Mouse (Mus musculus) left cerebral cortex, postnatal 14 days (tissue): ENCODE measurements around the gene Ccdc13. TPM values are rescaled to one million over a fixed set of nuclear protein-coding genes. Genes with fewer than 3 reads are reported as not detected.

Experiments used
- DNase-seq, 2 experiments: peaks; one replicate each; pipeline ENCODE4 v3.0.0; 2021 to 2022; ENCODE audit warnings: low spot score in 2 of 2, mixed read lengths in 1 of 2
- intact Hi-C: fragments of 180-260 bp; cut with DNase I; formaldehyde crosslinking; loops from one replicate; pipeline ENCODE4 v1.15.1; 2025
- total RNA-seq, 2 experiments: library from RNA; stranded (reverse); gene quantifications; 2 replicates each; pipeline ENCODE4 v1.2.3; 2021

Gene Ccdc13
- total RNA-seq, 2 experiments from 2014 or later: 9.1 to 9.3 TPM

DNA sequence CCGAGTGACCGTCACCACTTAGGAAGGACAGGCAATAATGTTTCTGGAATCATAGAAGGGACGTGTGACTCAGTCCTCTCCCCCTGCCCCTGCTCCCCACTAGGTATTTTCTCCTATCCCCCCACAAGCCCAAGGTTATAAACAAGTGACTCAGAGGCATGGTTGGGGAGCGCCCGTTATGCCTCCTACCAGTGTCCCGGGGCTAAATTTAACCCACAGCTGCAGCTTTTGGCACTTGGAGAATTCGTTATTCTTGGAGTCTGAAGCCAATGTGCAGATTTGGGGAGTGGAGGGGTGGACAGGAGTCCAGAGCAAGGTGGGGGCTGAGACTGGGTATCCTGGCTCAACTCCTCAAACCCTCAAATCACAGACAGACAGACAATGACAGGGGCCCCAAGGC lies 62.8 kb downstream of the Ccdc13 start:
- intact Hi-C loops: loop anchor here (5.0 kb wide), 1 partner anchor 51 kb away; no protein-coding TSS in a partner anchor
- peak in 1 of 2 experiments; percentile 78 for DNase-seq

DNA sequence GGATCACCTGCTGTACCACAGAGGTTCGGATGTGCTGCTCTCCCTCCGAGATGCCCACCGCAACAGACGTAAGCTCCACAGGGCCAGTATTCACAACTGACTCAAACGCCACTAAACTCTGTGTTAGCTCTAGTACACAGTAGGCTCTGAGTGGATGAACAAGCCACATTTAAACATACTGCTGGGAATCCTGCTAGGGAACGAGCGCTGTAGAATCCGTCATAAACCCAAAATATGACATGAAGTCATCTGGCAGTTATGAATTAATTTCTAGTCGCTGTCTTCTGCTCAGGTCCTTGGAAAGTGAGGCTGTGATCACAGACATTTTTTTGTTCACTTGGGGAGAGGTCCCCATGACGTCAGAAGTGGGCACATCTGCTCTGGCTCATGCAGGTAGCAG lies 63.3 kb downstream of the Ccdc13 start:
- peak in 1 of 2 experiments; percentile 77 for DNase-seq
- intact Hi-C loops: loop anchor here (5.0 kb wide), 1 partner anchor 51 kb away; no protein-coding TSS in a partner anchor

DNA sequence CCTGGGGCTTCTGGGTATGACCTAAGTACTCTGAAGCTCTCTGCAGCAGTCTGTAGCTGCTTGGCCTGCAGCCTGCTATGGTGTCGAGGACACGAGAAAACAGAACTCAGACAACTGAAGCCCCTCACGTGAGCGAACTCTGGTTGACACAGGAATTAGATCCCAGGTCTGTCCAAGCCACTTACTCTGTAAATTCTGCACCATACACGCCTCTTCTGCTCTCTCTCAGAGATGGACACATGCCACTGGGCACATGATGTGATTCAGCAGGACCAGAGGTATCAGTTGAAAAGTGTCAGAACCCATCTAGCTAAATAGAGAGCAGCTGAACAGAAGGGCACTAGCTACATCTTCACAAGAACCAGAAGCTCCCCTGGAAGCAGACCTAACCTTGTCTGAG lies 66.8 kb downstream of the Ccdc13 start:
- no peak for DNase-seq
- intact Hi-C loops: no loop called here

DNA sequence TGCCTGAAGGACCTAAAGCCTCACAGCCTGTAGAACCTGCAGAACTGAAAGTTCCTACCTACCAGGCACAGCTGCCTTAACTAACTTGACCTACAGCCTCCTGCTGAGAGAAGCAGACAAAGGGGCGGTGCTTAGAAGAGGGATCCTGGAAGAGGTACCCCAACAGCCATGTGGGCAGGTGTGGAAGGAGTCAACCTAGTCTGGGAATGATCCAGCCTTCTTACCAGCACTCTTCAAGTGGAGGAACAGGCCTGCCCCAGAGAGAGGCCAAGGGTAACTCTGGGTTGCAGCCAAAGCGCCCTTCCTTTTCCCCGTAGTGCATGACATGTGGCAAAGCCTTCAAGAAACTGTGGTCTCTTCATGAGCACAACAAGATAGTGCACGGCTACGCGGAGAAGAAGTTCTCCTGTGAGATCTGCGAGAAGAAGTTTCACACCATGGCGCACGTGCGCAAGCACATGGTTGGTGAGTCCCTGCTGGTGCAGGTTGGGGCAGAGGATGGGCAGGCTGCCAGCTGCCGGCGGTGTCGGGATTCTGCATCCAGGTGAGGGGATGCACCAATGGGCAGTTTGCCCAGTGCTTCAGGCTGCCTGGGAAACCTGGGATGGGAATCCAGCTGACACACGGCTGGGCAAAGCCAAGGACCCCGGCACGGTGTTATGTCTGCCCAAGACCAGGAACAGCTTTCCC lies 74.0 kb downstream of the Ccdc13 start:
- intact Hi-C loops: no loop called here
- no peak for DNase-seq

DNA sequence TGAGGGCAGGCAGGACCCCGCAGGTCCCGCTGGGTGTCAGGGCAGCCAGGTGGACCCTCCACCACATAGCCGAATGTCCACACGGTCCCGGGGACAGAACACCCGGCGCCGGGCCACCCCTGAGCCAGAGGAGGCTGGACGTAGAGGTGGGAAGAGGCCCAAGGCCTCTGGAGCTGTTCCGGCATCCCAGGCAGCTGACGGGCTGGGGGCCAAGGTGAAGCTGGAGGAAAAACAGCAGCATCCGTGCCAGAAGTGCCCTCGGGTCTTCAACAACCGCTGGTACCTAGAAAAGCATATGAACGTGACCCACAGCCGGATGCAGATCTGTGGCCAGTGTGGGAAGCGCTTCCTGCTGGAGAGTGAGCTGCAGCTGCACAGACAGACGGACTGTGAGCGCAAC lies 75.5 kb downstream of the Ccdc13 start:
- no peak for DNase-seq

DNA sequence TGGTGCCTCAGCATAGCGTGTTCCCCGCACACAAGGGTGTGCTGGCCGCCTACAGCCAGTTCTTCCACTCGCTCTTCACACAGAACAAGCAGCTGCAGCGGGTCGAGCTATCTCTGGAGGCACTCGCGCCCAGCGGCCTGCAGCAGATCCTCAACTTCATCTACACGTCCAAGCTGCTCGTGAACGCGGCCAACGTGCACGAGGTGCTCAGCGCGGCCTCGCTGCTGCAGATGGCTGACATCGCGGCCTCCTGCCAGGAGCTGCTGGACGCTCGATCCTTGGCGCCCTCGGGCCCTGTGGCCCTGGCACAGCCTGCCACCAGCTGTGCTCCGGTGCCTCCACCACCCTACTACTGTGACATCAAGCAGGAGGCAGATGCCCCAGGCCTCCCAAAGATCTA lies 76.5 kb downstream of the Ccdc13 start:
- no peak for DNase-seq
- intact Hi-C loops: no loop called here

More for the DNA sequence above, 75.5 kb downstream of the Ccdc13 start:
- intact Hi-C loops: no loop called here

DNA sequence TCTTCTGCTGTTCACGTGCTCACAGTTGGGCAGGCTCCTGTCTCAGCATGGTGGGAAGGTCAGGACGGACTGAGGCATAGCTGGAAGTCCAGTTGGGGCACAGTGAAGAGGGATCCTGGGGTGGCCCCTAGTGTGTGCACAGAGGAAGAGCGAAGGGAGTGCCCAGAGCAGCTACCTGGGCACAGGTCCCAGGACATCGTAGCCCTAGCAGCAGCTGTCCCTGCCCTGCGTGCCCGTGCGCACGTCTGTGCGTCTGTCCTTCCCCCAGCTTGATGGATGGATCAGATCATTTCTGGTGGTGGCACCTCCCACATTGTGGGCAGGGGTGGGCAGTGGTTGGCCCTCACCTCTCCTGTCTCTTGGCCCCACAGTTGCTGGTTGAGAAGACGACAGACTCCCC lies 77.0 kb downstream of the Ccdc13 start:
- intact Hi-C loops: no loop called here
- DNase-seq: no peak

DNA sequence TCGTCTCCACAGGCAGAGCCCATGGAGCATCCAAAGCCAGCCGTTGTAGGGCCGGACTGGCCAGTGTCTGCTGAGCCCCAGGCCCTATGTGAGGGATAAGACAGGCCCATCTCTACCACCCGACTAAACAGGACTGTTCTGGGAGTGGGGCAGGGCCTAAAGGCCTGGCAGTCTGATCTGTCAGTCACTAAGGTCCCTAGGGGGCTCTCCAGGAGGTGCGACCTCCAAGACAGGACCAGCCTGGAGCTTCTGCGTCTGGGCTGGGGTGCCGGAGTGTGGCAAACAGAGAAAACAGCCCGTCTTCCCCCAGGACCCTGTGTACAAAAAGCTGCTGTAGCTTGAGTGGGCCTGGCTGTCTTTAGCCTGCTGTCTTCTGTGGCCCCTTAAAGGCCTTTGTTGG lies 77.5 kb downstream of the Ccdc13 start:
- no peak for DNase-seq
- intact Hi-C loops: no loop called here

DNA sequence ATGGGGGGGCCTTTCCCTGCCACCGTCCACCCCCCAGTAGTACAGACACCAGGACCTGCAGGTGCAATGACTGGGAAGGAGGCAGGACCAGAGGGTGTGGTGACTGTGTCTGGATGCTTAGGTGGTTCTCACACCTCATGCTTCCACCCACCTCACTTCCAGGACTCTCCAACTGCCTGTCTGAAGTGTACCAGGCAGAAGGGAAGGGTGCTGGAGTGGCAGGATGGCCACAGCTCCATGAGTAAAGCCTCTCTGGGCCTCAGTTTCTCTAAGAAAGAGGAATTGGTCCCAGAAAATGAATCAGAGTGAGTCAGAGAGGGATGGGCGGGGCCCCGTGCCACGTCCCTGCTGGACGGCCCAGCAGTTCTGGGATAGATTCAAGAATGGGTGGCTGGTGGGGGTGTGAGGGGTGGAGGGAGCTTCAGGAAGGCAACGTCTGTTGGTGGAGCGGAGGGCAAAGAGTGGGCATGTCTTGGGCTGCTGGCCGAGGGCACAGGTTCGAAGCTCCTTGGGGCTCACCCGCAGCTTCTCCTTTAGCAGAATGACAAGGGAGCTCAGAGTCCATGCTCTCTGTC lies 78.1 kb downstream of the Ccdc13 start:
- intact Hi-C loops: no loop called here

DNA sequence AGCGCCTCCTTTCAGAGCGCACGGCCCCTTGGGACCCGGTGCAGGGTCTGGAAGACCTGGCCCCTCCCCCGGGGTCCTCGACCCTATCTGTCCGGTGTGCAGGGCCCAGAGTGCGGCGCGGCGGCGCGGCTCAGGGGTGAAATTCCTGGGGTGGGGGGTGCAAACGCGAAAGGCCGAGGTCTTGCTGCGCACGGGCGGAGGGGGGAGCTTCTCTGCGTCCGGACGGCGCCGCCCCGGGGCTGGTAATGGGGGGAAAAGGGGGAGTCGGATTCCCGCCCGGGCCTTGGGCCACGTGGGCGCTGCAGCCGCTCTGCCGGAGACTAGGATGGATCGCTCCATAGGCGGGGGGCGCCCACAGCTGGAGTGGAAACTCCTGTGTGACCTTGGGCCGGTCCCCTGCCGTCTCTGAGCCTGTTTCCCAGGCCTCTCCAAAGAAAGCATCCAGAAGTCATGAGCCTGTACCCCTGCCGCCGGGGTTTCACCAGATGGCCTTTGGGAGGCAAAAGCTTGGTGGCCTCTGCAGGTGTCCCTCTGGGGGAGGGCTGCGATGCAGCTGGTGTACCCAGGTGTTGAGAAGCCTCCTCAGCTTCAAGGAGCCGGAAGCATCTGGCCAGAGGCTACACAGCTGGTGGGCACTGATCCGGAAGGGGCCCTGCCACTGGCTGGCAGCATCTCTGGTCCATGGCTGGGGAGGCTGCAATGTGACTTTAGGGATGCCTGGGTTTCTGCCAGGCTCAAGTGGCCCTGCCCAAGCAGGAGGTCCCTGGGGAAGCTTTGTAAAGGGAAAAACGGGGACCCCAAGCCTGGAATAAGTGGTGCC lies 78.8 kb downstream of the Ccdc13 start:
- DNase-seq: peak in 1 of 2 experiments; percentile 57
- intact Hi-C loops: no loop called here

More for the DNA sequence above, 78.1 kb downstream of the Ccdc13 start:
- DNase-seq: no peak

DNA sequence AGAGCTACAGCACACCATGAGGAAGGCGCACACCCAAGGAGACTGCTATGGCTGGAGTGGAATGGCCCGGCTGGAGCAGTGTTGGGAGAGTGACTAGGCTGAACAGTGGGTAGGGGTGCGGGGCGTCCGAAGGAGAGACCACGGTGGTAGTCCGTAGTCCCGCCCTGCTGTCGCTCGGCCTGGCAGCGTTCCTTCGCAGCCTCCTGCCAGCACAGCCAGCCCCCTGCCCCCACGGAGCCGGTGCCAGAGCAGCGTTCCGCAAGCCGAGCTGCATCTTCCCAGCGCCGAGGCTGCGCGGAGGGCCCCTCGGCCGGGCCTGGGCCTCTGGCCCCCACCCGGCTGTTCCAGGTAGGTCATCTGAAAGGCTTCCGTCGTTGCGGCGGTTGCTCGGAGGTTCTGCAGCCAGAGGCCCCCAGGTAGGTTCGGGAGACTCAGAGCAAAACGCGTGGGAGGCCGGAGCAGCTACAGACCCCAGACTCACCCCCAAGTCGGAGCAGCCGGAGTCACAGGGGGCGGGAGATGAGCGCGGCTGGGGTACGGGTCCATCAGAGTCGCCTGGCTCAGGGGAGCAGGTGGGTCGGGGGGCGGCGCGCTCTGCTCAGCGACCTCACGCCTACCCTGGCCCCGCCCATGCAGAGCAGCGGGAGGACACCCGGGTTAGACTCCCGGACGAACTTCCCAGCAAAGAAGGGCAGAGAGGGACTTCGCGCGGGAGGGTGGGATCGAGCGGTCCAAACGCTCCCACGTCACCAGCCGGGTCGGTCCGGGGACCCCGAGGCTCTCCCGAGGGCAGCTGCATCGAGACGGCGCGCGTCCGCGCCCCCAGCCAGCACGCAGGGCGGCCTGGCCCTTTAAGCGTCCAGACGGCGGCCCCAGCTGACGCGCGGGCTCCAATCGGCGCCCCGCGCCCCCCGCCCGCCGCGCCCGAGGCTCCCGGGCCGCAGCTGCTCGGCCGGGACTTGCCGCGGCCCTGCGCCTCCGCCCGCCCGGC lies 79.9 kb downstream of the Ccdc13 start, which contains the start of gene Zfp651:
Gene Zfp651, plus strand, starts transcription at position 240 of the 991 bp plus-strand sequence.
- peak; percentile 77 to 81 for DNase-seq
- intact Hi-C loops: loop anchor here (2.0 kb wide), 1 partner anchor 71 kb away; no protein-coding TSS in a partner anchor

DNA sequence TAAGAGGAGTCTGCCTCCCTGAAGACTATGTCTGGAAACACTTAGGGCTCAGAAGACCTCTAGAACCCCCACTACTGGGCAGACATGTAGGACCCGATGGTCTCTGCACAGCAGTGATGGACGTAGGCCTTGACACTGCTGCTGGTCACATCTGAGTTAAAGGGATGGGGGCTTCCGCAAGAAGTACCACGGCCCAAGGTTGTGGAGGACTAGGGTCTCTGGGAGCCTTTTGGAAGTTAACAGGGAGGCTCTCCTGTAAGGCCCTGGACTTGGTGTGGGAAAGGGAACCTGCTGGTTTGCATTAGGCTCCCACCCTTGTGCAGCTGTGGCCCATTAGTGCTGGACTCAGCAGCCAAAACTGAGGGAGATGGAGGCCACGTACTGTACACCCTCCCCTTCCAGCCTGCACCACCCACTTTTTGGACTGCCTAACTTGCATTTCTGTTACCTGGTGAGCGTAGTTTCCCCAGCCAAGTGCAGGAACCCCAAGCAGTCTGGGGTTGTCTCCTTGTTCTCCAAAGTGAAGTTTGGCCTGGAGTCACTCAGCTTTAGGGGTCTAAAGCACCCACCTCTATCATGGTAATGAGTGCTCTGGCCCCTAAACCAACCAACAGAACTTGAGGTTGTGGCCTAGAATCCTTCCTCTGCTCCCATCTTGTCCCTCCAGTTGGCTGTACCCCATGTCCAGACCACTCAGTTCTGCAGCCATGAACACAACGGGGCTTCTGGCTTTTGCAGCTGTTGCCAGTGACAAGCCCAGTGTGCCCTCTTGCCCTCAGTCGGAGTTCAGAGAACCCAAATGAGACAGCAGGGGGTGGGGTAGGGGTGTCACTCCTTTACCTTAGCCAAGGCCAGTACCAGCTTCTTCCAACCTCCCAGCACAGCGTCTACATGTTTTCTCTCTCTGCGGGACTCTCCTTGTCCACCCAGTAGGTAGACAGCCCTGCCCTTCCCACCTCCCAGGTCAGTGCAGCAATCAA lies 81.1 kb downstream of the Ccdc13 start:
- peak in 1 of 2 experiments; percentile 22 for DNase-seq
- intact Hi-C loops: loop anchor here (2.0 kb wide), 1 partner anchor 73 kb away; no protein-coding TSS in a partner anchor

DNA sequence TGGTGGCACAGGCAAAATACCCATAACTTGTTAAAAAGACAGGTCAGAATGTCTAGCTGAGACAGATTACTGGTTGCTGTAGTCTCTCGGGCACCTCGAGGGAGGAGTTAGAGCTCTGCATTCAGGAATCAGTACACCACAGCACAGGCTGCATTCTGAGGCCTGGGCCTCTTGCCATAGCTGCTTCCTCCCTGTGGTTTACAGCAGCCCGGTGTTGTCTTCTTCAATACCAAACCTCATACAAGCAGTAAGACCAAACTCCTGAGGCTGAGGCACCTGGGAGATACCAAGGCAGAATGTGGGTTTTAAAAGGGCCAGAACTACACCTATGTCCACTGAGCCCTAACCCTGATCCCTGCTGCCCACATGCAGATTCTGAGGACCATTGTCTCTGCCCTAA lies 81.8 kb downstream of the Ccdc13 start:
- intact Hi-C loops: no loop called here
- DNase-seq: peak in 1 of 2 experiments; percentile 72

DNA sequence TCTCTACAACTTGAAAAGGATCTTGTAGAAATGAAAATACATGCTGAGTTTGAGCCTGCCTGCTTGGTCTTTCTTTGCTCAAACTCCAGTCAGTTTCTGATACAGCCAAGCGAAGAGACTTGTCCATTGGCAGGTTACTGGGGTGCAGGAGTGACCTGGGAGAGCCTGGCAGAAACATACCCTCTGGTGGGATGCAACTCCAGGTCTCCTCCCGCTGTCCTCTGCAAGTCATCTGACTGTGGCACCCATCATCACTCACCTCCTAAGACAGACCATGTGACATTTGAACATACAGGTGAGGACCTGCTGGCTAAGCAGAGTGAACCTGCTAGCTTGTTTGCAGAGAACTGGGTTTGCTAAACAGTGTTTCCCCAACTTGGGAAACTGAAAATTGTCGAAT lies 82.5 kb downstream of the Ccdc13 start:
- no peak for DNase-seq
- intact Hi-C loops: no loop called here

DNA sequence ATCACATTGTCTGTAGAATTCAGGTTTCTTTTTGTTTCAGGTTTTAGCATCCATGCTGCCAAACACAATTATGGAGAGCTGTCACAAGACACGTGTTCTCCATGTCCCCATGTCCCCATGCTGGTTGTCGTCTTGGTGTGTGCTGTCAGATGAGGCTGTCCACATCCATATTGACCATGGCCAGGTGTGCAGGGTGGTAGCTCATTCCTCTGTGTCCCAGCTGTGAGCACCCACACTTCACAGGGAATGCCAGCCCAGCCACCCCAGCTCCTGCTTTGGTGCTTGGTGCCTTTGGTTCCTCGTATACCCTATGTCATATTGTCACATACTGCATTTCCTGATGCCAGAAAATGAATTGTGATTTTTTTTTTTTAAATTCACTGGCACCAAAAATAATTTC lies 84.6 kb downstream of the Ccdc13 start:
- intact Hi-C loops: no loop called here

DNA sequence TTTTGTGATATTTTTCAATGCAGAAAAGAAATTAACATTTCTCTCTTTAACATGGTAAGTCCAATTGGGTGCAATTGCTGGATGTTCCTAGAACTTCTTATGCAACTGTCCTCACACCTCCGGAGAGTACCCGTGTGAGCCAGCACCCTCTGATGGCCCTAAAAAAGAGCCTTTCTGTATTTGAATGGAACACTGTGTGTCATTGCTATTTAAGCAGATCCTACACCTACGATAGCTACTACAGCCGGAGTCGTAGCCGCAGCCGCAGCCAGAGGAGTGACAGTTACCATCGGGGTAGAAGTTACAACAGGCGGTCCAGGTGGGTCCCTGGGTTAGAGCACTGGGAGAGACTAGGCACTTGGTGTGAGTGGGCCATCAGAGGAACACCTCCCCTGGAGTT lies 86.5 kb downstream of the Ccdc13 start:
- peak in 1 of 2 experiments; percentile 52 for DNase-seq
- intact Hi-C loops: no loop called here

More for the DNA sequence above, 84.6 kb downstream of the Ccdc13 start:
- DNase-seq: no peak
